Mouse (Mus musculus): ENCODE results near the gene Gm3250.

DNA sequence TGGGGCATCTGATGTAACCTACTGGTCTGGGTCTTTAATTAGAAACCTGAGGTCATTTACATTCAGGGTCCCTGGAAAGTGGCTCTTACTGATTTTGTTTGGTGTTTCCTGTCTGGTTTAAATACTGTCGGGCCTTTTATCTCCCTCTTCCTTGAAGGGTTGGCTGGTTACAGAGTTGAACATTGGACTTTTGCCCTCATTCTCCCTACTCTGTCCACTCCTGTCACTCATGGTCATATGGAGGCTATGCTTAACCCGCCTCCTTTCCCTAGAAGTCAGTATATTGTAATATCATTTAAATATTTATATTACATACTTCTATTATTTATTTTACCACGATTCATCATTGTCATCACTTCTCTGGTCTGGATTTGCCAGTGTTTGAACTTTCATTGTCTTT lies 21.8 kb upstream of the Gm3250 start:
- TF ChIP-seq MYOD1 (IDR thresholded peaks at IDR 0.05; ENCODE audit: control insufficient read depth in 1 of 3, insufficient read length in 2 of 3, low read depth in 2 of 3), result no peak
- no peak for TF ChIP-seq POLR2A (IDR thresholded peaks at IDR 0.05; ENCODE audit: insufficient read length, low read depth)
- TF ChIP-seq MAX (IDR thresholded peaks at IDR 0.05; ENCODE audit: low read depth), result no peak
- TF ChIP-seq MYOG (IDR thresholded peaks at IDR 0.05; ENCODE audit: control insufficient read depth in 1 of 3, insufficient read depth in 1 of 3, insufficient read length in 2 of 3, low read depth in 2 of 3), result no peak
- no peak for TF ChIP-seq USF1 (IDR thresholded peaks at IDR 0.05; ENCODE audit: low read depth)

Data from myocyte (in vitro differentiated cells).